Mouse (Mus musculus): Measurements from ENCODE around the gene Zscan25. TPM values are rescaled to one million over a fixed set of nuclear protein-coding genes. Genes with fewer than 3 reads are reported as not detected.

The Zscan25 gene
- polyA plus RNA-seq, 1 experiment from 2014 or later, result 0.98 TPM

Other genes with a start within 250 kb of the Zscan25 start
- gene Gm4871, start 247.7 kb upstream of the Zscan25 start, polyA plus RNA-seq (2014; fragmentation: Nextera tagmentation; extraction: Ambion mirVana), result not detected in 2 replicates
- not detected in 2 replicates for gene 1700018F24Rik, start 237.5 kb upstream of the Zscan25 start, polyA plus RNA-seq (2014; fragmentation: Nextera tagmentation; extraction: Ambion mirVana)
- gene Arpc1a, start 196.7 kb upstream of the Zscan25 start, polyA plus RNA-seq (2014; fragmentation: Nextera tagmentation; extraction: Ambion mirVana), result 241 and 263 TPM in 2 replicates
- gene Kpna7, start 196.5 kb upstream of the Zscan25 start, polyA plus RNA-seq (2014; fragmentation: Nextera tagmentation; extraction: Ambion mirVana), result not detected in 2 replicates
- gene Arpc1b, start 166.3 kb upstream of the Zscan25 start, polyA plus RNA-seq (2014; fragmentation: Nextera tagmentation; extraction: Ambion mirVana), result 48.8 and 50.3 TPM in 2 replicates
- 98.8 and 102 TPM in 2 replicates for gene Pdap1, start 140.3 kb upstream of the Zscan25 start, polyA plus RNA-seq (2014; fragmentation: Nextera tagmentation; extraction: Ambion mirVana)
- gene Bud31, start 140.1 kb upstream of the Zscan25 start, polyA plus RNA-seq (2014; fragmentation: Nextera tagmentation; extraction: Ambion mirVana), result 226 and 245 TPM in 2 replicates
- 16.8 and 21.6 TPM in 2 replicates for gene Ptcd1, start 113.4 kb upstream of the Zscan25 start, polyA plus RNA-seq (2014; fragmentation: Nextera tagmentation; extraction: Ambion mirVana)
- gene Cpsf4, start 113.3 kb upstream of the Zscan25 start, polyA plus RNA-seq (2014; fragmentation: Nextera tagmentation; extraction: Ambion mirVana), result 28.9 and 31.1 TPM in 2 replicates
- gene Atp5j2, start 88.4 kb upstream of the Zscan25 start, polyA plus RNA-seq (2014; fragmentation: Nextera tagmentation; extraction: Ambion mirVana), result 513 and 604 TPM in 2 replicates
- gene Zkscan14, start 78.6 kb upstream of the Zscan25 start, polyA plus RNA-seq (2014; fragmentation: Nextera tagmentation; extraction: Ambion mirVana), result 14.9 and 16.4 TPM in 2 replicates
- 17.7 and 17.8 TPM in 2 replicates for gene Zkscan5, start 75.9 kb upstream of the Zscan25 start, polyA plus RNA-seq (2014; fragmentation: Nextera tagmentation; extraction: Ambion mirVana)
- 42.8 and 45.7 TPM in 2 replicates for gene Zfp655, start 48.8 kb upstream of the Zscan25 start, polyA plus RNA-seq (2014; fragmentation: Nextera tagmentation; extraction: Ambion mirVana)
- gene Cyp3a57, start 64.8 kb downstream of the Zscan25 start, polyA plus RNA-seq (2014; fragmentation: Nextera tagmentation; extraction: Ambion mirVana), result not detected in 2 replicates
- gene Cyp3a16, start 189.2 kb downstream of the Zscan25 start, polyA plus RNA-seq (2014; fragmentation: Nextera tagmentation; extraction: Ambion mirVana), result not detected in 2 replicates